Mouse (Mus musculus): ENCODE measurements around the gene Ppp1r14a. TPM values are rescaled to one million over a fixed set of nuclear protein-coding genes. Genes with fewer than 3 reads are reported as not detected.

Ppp1r14a gene
- polyA plus RNA-seq, 1 experiment: 0.07 TPM

DNA sequence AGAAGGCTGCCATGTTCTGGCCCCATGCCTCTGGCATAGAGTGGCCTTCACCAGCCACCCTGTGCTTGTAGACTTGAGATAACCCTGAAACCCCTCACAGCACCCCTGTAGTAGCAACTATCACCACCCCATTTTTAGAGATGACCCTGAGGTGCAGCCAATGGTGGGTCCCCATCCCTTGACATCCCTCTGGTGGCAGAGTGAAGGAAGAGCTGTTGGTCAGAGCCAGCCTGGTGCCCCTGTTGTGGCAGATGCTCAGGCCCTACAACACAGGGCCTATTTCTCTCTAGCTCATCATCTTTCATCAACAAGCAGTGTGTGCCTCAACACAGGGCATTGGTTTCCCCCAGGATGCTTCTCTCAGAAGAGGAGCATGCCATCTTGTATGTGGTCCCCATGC, 46.2 kb downstream of the Ppp1r14a start:
- H3K36me3 ChIP-seq (ENCODE audit: control insufficient read depth): peaks cover 53% of the 10 kb centered on the region
- H3K9me3 ChIP-seq (ENCODE audit: control insufficient read depth, low read length): no peaks in the 10 kb centered on the region
- no peak overlapping the region for H3K4me3 ChIP-seq (replicated peaks)
- peaks cover 73% of the 10 kb centered on the region for H3K4me1 ChIP-seq (ENCODE audit: control insufficient read depth)
- TF ChIP-seq GATA1 (IDR thresholded peaks at IDR 0.05; ENCODE audit: low read length): no peak
- TF ChIP-seq TAL1 (IDR thresholded peaks at IDR 0.05; ENCODE audit: low read length): no peak
- no peaks in the 10 kb centered on the region for H3K27me3 ChIP-seq (ENCODE audit: control insufficient read depth)

DNA sequence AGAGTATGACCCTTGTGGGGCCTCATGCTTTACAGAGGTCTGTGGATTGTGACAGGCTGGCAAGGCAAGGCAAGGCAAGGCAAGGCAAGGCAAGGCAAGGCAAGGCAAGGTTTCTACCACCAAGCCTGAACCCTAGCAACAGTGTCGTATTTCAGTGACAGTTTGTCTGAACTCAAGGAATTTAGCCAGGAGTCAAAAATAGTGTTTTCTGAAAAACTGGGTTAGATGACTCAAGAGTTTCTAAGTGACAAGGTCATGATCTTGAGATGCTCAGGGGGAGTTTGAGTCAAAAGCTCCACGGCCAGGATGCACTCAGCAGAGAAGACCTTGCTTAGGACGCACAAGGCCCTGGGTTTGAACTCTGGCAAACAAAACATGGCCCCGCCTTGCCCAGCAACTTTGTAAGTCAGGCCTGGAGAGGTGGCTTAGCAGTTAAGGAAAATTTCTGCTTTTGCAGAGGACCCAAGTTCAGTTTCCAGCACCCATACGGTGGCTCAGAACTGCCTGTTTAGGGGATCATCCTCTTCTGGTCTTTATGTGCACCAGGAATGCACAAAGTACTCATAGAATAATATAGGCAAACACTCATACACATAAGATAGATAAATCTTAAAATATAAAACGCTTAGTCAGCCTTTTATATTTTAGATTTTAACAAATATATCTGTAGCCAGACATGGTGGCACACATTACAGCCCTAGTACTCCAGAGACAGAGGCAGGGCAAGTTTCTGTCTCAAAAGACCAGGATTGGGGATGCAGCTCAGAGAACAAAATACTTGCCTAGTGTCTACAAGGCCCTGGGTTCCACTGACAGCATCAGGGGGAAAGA, 46.9 kb downstream of the Ppp1r14a start:
- no peak overlapping the region for H3K4me3 ChIP-seq (replicated peaks)
- no peaks in the 10 kb centered on the region for H3K27me3 ChIP-seq (ENCODE audit: control insufficient read depth)
- H3K9me3 ChIP-seq (ENCODE audit: control insufficient read depth, low read length): no peaks in the 10 kb centered on the region
- peaks cover 49% of the 10 kb centered on the region for H3K36me3 ChIP-seq (ENCODE audit: control insufficient read depth)
- peaks cover 81% of the 10 kb centered on the region for H3K4me1 ChIP-seq (ENCODE audit: control insufficient read depth)
- no peak for TF ChIP-seq GATA1 (IDR thresholded peaks at IDR 0.05; ENCODE audit: low read length)
- no peak for TF ChIP-seq TAL1 (IDR thresholded peaks at IDR 0.05; ENCODE audit: low read length)

DNA sequence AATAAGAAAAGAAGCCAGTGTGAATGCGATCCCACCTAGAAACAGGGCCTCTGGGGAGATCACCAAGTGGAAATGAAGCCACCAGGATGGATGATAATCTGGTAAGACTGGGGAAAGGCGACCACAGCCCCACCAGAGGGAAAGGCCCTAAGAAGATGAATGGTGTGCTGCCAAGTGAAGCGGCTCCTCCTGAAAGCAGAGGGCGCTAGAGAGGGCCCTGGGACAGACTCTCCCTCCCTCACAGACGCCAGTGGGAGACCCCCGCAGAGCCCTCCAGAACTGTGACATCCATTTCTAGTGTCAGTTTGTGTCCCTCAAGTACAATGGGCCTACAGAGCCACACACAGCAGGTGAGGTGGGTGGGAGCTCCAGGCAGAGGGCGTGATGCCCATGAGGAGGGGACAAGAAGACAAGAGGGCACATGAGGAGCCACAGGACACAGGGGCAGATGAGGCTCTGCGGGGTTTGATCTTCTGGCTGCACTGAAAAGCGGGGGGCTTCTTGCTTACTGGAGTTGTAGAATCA, 47.7 kb downstream of the Ppp1r14a start:
- peaks cover 43% of the 10 kb centered on the region for H3K36me3 ChIP-seq (ENCODE audit: control insufficient read depth)
- no peak overlapping the region for H3K4me3 ChIP-seq (replicated peaks)
- H3K4me1 ChIP-seq (ENCODE audit: control insufficient read depth): peaks cover 89% of the 10 kb centered on the region
- no peaks in the 10 kb centered on the region for H3K27me3 ChIP-seq (ENCODE audit: control insufficient read depth)
- no peaks in the 10 kb centered on the region for H3K9me3 ChIP-seq (ENCODE audit: control insufficient read depth, low read length)
- TF ChIP-seq GATA1 (IDR thresholded peaks at IDR 0.05; ENCODE audit: low read length) (no peak), TAL1 (IDR thresholded peaks at IDR 0.05; ENCODE audit: low read length) (no peak)

DNA sequence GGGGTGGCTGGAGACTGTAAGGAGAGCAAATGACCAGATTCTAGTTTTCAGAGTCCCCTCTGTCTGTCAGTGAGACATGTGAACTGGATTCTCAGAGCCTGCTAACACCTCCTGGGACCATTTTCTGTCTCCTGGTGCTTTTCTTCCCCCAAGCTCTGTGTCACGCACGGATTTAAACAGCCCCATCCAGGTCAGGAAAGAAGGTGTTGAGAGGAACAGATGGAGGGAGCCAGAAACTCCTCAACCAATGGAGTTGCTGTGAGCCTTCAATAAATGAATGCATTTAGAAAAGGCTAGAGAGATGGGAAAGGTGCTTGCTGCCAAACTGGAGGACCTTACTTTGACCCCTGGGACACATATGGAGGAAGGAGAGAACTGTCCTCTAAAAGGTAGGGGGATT, 48.7 kb downstream of the Ppp1r14a start:
- Histone ChIP-seq H3K4me1 (ENCODE audit: control insufficient read depth) (peaks cover 98% of the 10 kb centered on the region), H3K9me3 (ENCODE audit: control insufficient read depth, low read length) (no peaks in the 10 kb centered on the region), H3K36me3 (ENCODE audit: control insufficient read depth) (peaks cover 34% of the 10 kb centered on the region), H3K4me3 (replicated peaks) (peak overlapping the region; percentile 55), H3K27me3 (ENCODE audit: control insufficient read depth) (no peaks in the 10 kb centered on the region)
- TF ChIP-seq TAL1 (IDR thresholded peaks at IDR 0.05; ENCODE audit: low read length) (no peak), GATA1 (IDR thresholded peaks at IDR 0.05; ENCODE audit: low read length) (no peak)

DNA sequence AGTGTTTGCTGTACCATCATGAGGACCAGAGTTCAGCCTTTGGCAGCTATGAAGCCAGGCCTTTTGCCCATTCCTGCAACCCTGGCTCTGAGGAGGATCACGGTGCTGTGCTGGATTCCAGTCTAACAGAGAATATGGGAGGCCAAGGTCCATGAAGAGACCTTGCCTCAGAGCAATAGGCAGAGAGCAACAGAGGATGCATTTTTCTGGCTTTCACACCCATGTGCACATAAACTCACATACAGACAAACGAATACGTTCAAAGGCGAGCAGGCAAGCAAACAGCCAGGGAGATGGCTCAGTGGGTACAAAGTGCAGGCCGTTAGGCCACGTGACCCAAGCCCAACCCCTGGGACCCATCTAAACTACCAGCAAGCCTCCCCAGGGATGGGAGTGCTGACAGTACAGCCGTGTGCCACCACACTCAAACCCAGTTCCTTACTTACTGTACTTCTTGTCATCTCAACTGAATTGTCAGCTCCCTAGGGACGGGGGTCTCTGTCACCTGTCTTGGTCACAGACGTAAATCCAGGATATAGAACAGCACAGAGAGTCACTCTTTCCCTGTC, 49.3 kb downstream of the Ppp1r14a start:
- H3K4me1 ChIP-seq (ENCODE audit: control insufficient read depth): peaks cover 97% of the 10 kb centered on the region
- H3K36me3 ChIP-seq (ENCODE audit: control insufficient read depth): peaks cover 28% of the 10 kb centered on the region
- no peaks in the 10 kb centered on the region for H3K27me3 ChIP-seq (ENCODE audit: control insufficient read depth)
- TF ChIP-seq GATA1 (IDR thresholded peaks at IDR 0.05; ENCODE audit: low read length): no peak
- no peak for TF ChIP-seq TAL1 (IDR thresholded peaks at IDR 0.05; ENCODE audit: low read length)
- no peaks in the 10 kb centered on the region for H3K9me3 ChIP-seq (ENCODE audit: control insufficient read depth, low read length)
- H3K4me3 ChIP-seq (replicated peaks): peak overlapping the region; percentile 55

DNA sequence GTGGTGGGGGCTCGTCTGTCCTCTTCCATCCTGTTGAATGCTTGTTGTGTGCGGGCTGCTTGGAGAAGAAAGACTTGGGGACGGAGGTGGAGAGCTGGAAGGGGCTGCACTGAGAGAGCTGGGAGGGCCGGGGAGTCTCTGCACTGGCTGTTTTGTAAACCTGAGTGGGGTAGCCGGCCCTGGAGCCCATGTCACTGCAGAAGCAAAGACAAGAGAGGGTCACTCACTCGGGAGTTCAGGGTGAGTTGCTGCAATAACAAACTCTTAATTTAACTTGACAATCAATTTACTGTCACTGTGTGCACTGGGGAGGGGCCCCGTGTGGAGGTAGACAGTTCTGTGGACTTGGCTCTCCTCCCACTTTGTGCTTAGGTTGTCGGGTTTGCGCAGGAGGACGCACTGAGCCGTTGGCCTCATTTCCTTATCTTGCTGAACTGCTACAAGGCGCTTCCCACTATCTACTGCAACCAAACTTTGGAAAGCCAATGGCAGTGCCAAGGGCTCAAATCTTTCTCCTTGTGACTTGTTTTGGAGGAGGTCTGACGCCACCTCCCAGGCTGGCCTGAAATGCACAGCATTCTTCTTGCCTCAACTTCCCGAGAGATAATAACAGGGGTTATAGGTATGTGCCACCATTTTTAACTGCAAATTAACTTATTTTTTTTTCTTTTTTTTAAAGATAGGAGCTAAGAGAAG, 50.0 kb downstream of the Ppp1r14a start:
- Histone ChIP-seq H3K4me1 (ENCODE audit: control insufficient read depth) (peaks cover 93% of the 10 kb centered on the region), H3K4me3 (replicated peaks) (peak overlapping the region; percentile 55), H3K36me3 (ENCODE audit: control insufficient read depth) (peaks cover 32% of the 10 kb centered on the region), H3K27me3 (ENCODE audit: control insufficient read depth) (no peaks in the 10 kb centered on the region), H3K9me3 (ENCODE audit: control insufficient read depth, low read length) (no peaks in the 10 kb centered on the region)
- TF ChIP-seq TAL1 (IDR thresholded peaks at IDR 0.05; ENCODE audit: low read length) (peak; percentile 55; the same call in 2 of the 3 replicates), GATA1 (IDR thresholded peaks at IDR 0.05; ENCODE audit: low read length) (peak; percentile 80)

DNA sequence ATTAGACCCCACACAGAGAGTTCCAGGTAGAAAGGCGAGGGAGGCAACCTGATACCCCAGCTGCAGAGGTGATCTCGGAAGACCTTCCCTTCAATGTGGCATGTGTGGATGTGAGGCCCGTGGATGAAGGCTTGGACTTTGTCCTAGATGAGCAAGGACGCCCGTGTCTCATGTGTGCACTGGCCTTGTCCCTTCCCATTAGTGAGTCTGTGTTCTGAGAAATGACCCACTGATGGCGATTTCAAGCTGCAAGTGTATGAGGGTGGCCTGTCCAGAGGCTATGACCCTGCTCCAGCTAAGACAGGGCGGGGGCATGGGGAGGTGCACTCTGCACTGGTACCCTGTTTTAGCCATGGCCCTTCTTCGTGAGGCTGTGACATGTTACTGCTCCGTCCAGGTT, 51.1 kb downstream of the Ppp1r14a start:
- Histone ChIP-seq H3K27me3 (ENCODE audit: control insufficient read depth) (no peaks in the 10 kb centered on the region), H3K36me3 (ENCODE audit: control insufficient read depth) (peaks cover 33% of the 10 kb centered on the region), H3K4me1 (ENCODE audit: control insufficient read depth) (peaks cover 82% of the 10 kb centered on the region), H3K4me3 (replicated peaks) (no peak overlapping the region), H3K9me3 (ENCODE audit: control insufficient read depth, low read length) (no peaks in the 10 kb centered on the region)
- TF ChIP-seq TAL1 (IDR thresholded peaks at IDR 0.05; ENCODE audit: low read length): no peak
- no peak for TF ChIP-seq GATA1 (IDR thresholded peaks at IDR 0.05; ENCODE audit: low read length)

DNA sequence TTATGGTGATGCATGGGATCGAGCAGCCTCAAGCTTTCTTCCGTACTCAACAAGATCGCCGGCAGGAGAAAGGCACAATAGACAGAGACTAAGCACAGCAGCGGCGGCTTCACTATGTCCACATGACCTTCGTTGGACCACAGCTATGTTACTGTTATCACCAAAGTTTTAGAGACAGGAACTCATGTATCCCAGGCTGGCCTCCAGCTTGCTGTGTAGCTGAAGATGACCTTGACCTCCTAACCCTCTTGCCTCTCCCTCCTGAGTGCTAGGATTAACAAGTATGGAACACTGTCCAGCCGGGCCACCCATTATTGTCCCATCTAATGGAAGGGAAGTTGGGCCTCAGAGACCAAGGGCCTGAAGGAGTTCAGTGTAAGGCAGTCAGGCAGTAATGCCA, 51.7 kb downstream of the Ppp1r14a start:
- Histone ChIP-seq H3K9me3 (ENCODE audit: control insufficient read depth, low read length) (no peaks in the 10 kb centered on the region), H3K4me3 (replicated peaks) (no peak overlapping the region), H3K36me3 (ENCODE audit: control insufficient read depth) (peaks cover 30% of the 10 kb centered on the region), H3K4me1 (ENCODE audit: control insufficient read depth) (peaks cover 76% of the 10 kb centered on the region), H3K27me3 (ENCODE audit: control insufficient read depth) (no peaks in the 10 kb centered on the region)
- TF ChIP-seq GATA1 (IDR thresholded peaks at IDR 0.05; ENCODE audit: low read length) (no peak), TAL1 (IDR thresholded peaks at IDR 0.05; ENCODE audit: low read length) (no peak)

DNA sequence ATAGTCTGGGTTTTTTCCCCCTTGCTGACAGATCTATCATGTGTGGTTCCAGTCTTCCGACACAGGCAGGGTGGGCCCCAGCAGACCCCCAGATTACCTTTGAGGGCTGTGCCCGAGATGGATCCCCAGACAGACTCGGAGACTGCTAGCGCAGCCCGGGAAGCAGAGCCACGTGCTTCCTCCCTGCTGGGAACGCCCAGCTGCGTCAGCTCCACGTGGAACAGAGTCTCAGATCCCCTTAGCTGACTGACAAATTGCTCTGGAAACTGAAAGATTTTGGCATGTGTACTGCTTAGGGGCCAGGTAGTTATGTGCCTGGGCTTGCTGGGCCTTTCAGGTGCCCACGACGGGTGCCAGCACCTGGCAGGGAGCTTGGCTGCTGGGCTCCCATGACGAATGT, 52.6 kb downstream of the Ppp1r14a start:
- Histone ChIP-seq H3K4me1 (ENCODE audit: control insufficient read depth) (peaks cover 68% of the 10 kb centered on the region), H3K36me3 (ENCODE audit: control insufficient read depth) (peaks cover 26% of the 10 kb centered on the region), H3K9me3 (ENCODE audit: control insufficient read depth, low read length) (no peaks in the 10 kb centered on the region), H3K4me3 (replicated peaks) (no peak overlapping the region), H3K27me3 (ENCODE audit: control insufficient read depth) (no peaks in the 10 kb centered on the region)
- TF ChIP-seq TAL1 (IDR thresholded peaks at IDR 0.05; ENCODE audit: low read length): no peak
- no peak for TF ChIP-seq GATA1 (IDR thresholded peaks at IDR 0.05; ENCODE audit: low read length)

Measured in erythroblast, embryonic 14.5 days (primary cell).